Mouse (Mus musculus): Measurements from ENCODE around the gene Micu2. TPM values are rescaled to one million over a fixed set of nuclear protein-coding genes. Genes with fewer than 3 reads are reported as not detected.

Micu2 gene
- polyA plus RNA-seq, 1 experiment: 46.0 TPM

DNA sequence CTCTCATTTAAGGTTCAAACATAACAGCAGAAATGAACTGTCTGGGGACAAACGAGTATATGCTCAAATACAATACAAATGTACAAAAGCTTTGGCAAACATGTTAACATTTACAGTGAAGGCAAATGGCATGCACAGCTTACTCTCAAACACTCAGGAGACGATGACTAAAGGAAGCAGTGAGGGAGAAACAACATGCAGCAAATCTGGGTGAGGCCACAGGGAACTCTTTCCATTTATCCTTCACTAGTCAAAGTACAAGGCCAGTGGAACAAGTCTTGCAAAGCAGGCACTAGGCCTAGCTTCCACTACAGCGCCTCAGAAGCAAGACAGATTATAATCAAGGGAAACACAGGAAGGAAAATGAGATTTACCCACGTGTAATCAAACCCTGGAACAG, 116.3 kb downstream of the Micu2 start:
- H3K4me3 ChIP-seq (replicated peaks): no peak overlapping the region
- H3K36me3 ChIP-seq (replicated peaks; ENCODE audit: low read length): peaks cover 4% of the 10 kb centered on the region
- TF ChIP-seq GATA1 (IDR thresholded peaks at IDR 0.05; ENCODE audit: borderline replicate concordance, low read length) (no peak), FLI1 (IDR thresholded peaks at IDR 0.05; ENCODE audit: low read length) (no peak)
- no peaks in the 10 kb centered on the region for H3K27me3 ChIP-seq (replicated peaks)
- peaks cover 57% of the 10 kb centered on the region for H3K4me1 ChIP-seq
- no peaks in the 10 kb centered on the region for H3K9me3 ChIP-seq

DNA sequence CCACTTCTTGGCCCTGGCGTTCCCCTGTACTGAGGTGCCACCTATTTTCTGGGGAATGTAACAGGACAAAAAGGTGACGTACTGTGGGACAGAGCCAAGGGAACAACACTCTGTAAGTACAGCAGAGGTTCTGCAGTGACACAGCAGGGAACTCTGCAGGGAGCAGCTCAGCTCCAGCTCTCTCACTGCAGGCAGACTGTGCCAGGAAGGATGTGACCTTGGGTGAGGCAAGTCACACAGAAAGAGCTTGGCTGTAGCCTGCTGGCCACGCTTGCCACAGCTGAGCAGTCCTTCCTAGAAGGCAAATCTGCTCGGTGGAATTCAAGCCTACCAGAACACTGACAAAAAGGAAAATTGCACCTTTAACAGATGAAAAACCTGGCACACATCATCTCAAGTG, 117.3 kb downstream of the Micu2 start:
- TF ChIP-seq FLI1 (IDR thresholded peaks at IDR 0.05; ENCODE audit: low read length) (no peak), GATA1 (IDR thresholded peaks at IDR 0.05; ENCODE audit: borderline replicate concordance, low read length) (no peak)
- H3K9me3 ChIP-seq: no peaks in the 10 kb centered on the region

DNA sequence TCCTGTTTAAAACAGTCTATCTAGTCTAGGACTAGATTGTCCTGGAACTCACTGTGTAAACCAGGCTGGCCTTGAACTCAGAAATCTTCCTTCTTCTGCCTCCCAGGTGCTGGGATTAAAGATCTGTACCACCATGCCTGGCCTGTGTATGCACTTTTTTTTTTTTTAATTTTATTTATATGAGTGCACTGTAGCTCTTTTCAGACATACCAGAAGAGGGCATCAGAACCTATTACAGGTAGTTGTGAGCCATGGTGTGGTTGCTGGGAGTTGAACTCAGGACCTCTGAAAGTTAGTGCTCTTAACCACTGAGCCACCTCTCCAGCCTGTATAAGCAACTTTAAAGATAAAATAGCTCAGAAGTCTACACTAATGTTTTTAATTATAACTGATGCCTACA, 118.0 kb downstream of the Micu2 start:
- Histone ChIP-seq H3K9me3 (no peaks in the 10 kb centered on the region), H3K36me3 (replicated peaks; ENCODE audit: low read length) (peaks cover 4% of the 10 kb centered on the region), H3K4me1 (peaks cover 41% of the 10 kb centered on the region), H3K4me3 (replicated peaks) (no peak overlapping the region), H3K27me3 (replicated peaks) (no peaks in the 10 kb centered on the region)
- TF ChIP-seq GATA1 (IDR thresholded peaks at IDR 0.05; ENCODE audit: borderline replicate concordance, low read length) (no peak), FLI1 (IDR thresholded peaks at IDR 0.05; ENCODE audit: low read length) (no peak)

More for the DNA sequence above, 117.3 kb downstream of the Micu2 start:
- peak overlapping the region; percentile 76 for H3K4me3 ChIP-seq (replicated peaks)
- no peaks in the 10 kb centered on the region for H3K27me3 ChIP-seq (replicated peaks)
- H3K36me3 ChIP-seq (replicated peaks; ENCODE audit: low read length): peaks cover 4% of the 10 kb centered on the region
- H3K4me1 ChIP-seq: peaks cover 48% of the 10 kb centered on the region

DNA sequence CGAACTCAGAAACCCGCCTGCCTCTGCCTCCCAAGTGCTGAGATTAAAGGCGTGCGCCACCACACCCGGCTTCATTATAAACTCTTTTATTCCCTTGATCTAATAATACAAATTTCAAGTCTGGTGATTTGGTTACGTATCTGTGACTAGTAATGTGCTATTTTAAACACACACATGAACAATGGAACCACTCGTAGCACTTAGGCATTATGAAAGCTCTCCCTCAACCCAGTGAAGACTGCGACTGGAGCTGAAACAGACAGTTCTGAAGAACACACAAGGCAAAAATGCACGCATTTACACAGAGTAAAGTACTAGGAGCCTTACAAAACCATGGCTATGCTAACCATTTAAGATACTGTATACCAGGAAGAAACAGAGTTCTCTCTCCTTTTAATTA, 121.1 kb downstream of the Micu2 start:
- TF ChIP-seq GATA1 (IDR thresholded peaks at IDR 0.05; ENCODE audit: borderline replicate concordance, low read length) (no peak), FLI1 (IDR thresholded peaks at IDR 0.05; ENCODE audit: low read length) (no peak)
- Histone ChIP-seq H3K27me3 (replicated peaks) (no peaks in the 10 kb centered on the region), H3K9me3 (no peaks in the 10 kb centered on the region), H3K36me3 (replicated peaks; ENCODE audit: low read length) (peaks cover 13% of the 10 kb centered on the region), H3K4me1 (peaks cover 23% of the 10 kb centered on the region), H3K4me3 (replicated peaks) (no peak overlapping the region)

DNA sequence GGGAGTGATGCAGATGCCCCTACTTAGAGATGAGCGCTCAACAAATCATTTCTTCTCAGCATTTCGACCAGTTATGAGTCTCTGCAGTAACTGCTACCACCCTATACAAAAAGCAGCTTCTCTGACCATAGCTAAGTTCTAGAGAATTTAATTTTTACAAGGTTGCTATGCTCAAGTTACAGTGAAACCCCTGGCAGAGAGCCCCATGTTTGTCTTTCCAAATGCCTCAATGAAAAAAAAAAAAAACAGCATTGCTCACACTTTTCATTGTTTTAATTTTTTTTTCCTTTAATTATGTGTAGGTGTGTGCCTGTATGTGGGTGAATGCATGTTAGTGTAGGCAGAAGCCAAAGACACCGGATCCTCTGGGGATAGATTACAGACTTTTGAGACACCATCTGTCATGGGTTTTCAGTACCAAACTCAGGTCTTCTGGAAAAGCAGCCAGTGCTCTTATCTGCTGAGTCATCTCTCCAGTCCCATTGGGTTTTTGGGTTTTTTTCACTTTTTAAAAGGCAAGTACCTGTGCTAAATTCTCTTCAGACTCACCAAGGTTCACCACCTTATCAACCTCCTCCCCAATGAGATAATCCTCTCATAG, 132.3 kb downstream of the Micu2 start:
- H3K36me3 ChIP-seq (replicated peaks; ENCODE audit: low read length): peaks cover 55% of the 10 kb centered on the region
- no peak for TF ChIP-seq GATA1 (IDR thresholded peaks at IDR 0.05; ENCODE audit: borderline replicate concordance, low read length)
- TF ChIP-seq FLI1 (IDR thresholded peaks at IDR 0.05; ENCODE audit: low read length): no peak
- no peaks in the 10 kb centered on the region for H3K27me3 ChIP-seq (replicated peaks)
- no peak overlapping the region for H3K4me3 ChIP-seq (replicated peaks)
- no peaks in the 10 kb centered on the region for H3K9me3 ChIP-seq
- peaks cover 62% of the 10 kb centered on the region for H3K4me1 ChIP-seq

Other genes starting within 250 kb of the Micu2 start
- 2.0 TPM in 1 of 2 replicates, not detected in the other for gene Lats2, start 240.9 kb downstream of the Micu2 start, polyA plus RNA-seq (2012; ENCODE audit: insufficient read depth, low replicate concordance)
- 119 and 460 TPM in 2 replicates for gene Sap18, start 201.1 kb downstream of the Micu2 start, polyA plus RNA-seq (2012; ENCODE audit: insufficient read depth, low replicate concordance)
- gene Ska3, start 173.1 kb downstream of the Micu2 start, polyA plus RNA-seq (2012; ENCODE audit: insufficient read depth, low replicate concordance): 4.1 TPM in 1 of 2 replicates, not detected in the other
- gene Mrpl57, start 173.0 kb downstream of the Micu2 start, polyA plus RNA-seq (2012; ENCODE audit: insufficient read depth, low replicate concordance): 416 and 675 TPM in 2 replicates
- 0.58 TPM in 1 of 2 replicates, not detected in the other for gene Zdhhc20, start 109.0 kb downstream of the Micu2 start, polyA plus RNA-seq (2012; ENCODE audit: insufficient read depth, low replicate concordance)
- not detected in 2 replicates for gene Fgf9, start 71.3 kb upstream of the Micu2 start, polyA plus RNA-seq (2012; ENCODE audit: insufficient read depth, low replicate concordance)